Mouse (Mus musculus) forelimb bud, embryonic 11.5 days (tissue): ENCODE measurements at regions not wholly inside any gene's neighbourhood (a gene's known extent, or its start where the extent isn't known, plus 50 kb on each side); places are given as distances from the start of the nearest gene placed in this dataset.

ENCODE experiments used
- DNase-seq: peaks from one replicate; pipeline ENCODE4 v3.0.0-alpha.2; 2012; ENCODE audit warnings: low read depth, low spot score

DNA sequence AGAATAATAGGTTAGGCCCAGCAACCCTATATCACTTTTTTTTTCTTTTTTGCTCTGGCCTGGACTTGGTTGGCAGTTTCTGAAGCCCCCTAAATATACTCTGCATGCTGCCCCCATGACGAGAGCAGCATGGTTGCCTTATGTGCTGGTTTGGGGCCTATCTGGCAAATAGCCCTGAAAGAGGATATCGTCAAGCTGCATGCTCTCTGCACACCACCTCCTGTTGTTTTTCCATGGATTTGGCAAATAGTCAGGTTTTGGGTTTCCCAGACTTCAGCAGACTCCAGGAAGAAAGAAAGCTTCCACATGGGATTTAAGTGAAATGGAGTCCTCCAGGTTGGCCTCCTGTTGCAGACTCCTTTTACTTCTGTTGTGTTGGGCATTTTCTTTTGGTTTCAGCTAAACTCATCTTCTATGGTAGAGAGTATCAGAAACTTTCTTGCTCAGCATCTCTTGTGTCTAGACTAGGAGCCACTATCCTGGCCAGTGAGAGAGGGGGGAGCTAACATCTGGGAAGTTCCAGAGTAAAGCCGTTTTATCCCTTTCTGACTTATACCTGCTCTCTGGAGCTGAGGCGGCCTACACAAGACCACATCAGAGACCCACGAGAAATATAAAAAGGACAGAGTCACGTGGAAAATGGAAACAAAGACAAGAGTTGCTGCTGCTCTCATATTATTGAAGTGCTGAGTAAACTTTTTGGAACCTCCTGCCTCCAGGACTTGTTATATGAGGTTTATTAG, 140.4 kb upstream of the Egfl6 start:
- no peak for DNase-seq

DNA sequence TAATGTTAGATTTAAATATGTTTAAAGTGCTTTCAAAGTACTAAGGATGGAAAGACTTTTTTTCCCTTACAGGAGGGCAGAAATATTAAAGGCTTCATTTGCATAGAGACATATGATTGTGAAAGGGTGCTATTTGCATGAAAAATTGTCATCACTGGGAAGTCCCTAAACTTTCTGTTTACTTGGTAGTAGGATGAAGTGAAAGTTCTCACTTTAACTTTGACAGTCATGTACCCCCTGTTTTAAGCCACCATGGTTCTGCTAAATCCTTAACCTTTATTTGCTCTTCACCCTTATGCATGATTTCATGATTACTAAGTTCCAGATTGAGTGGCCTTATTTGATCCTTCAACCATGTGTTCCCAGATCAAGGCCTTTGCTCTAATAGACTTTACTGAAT, 132.6 kb upstream of the Egfl6 start:
- DNase-seq, result no peak

DNA sequence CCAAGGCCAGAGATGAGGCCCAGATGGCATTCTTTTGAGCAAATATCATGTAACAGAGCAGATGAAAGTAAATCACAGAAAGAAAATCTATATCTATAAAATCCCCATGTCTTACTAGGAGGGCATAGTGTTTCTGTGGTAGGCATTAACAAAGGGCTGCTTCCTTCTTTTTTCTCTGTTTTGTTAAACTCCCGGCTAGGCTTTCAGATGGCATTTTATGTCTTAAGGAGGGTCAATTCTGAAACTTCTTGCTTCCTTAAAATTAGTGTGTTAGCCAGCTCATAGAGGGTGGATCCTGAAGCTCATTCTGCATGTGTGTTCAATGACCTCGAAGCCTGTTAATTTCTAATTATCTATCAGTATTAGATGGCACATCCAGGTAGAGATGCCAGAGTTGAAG, 123.8 kb upstream of the Egfl6 start:
- DNase-seq, result no peak

DNA sequence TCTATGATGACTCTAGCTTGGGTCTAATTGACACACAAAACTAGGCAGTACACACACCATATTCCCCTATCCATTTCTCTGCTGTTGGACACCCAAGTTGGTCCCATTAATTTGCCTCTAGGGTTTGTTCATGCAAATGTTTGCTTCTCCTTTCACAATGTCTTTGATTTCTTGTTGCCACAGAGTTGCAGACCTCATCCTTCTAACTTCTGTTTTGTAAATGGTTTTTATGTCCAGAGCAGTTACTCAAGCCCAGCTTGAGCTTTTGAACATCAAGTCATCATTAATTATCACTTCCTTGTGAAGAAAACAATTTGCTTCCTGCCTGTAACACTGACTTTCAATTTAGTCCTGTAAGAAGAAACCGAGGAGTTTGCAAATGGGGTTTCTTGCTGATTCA, 122.6 kb upstream of the Egfl6 start:
- no peak for DNase-seq

DNA sequence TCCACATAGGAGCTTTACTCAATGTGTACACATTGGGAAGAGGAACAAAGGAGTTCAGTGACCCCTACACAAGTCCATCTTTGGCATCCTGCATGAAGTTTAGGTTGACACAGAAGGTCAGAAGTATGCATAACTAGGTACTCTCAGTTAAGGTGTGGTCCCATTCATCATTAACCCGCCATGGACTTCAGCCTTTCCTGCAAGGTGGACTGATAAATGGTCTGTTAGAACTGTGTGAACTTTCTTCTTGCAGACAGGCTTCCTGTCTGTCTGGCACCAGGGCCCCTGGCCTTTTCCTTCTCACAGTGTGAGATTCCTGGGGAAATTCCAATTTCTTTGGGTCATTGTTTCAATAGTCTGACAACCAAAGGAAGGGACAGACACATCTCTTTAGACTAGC, 121.5 kb upstream of the Egfl6 start:
- no peak for DNase-seq

DNA sequence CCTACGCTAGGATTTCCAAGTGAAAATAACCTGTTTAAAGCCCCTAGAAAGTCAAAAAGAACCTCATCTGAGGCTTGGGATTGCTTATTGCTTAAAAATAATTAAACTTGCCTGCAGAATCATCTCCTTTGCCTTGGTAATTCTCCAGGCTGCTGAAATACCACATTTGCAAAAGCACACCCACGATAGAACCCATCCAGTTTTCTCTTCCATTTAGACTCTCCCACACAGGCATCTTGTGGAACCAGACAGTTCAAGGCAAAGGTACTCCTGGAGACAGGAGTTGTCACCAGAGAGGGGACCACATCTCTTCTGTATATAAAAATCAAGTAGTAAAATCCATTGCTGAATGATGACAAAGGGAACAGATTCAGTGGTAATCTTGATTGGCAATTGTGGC, 118.8 kb upstream of the Egfl6 start:
- DNase-seq, result no peak

DNA sequence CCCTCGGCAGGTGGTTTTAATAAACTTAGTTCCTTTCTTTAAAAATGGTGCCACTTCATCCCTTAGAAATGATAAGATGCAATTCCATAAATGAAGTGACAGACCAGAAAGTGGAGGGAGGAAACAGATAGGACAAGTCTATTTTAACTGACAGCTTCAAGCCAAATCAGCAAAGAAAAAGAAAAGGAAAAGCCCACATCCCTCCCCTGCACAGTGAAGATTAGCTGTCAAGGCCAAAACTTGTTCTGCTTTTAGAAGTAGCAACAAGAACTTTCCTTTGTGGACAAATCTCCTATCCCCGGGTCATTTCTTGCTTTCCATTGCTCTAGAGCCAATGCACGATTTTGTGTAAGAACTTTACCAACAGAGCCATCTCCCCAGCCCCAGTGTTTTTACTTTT, 108.7 kb upstream of the Egfl6 start:
- DNase-seq, result no peak

DNA sequence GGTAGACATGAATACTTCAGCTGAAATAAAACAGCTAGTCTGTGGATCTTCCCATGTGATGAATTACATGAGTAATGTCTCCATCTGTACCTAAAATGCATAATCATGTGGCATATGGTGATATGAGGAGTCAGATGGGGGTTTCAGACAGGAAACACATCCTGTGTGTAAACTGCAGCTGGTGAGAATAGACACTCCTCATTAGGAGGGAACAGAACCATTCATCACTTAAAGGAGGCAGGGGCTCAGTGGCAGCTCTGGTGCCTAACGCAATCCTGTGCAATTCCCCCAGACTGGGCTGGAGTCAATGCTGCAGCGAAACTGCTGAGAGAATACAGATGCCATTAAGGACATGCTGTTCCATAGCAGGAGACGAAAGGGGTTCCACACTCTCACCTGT, 103.3 kb upstream of the Egfl6 start:
- DNase-seq, result no peak

DNA sequence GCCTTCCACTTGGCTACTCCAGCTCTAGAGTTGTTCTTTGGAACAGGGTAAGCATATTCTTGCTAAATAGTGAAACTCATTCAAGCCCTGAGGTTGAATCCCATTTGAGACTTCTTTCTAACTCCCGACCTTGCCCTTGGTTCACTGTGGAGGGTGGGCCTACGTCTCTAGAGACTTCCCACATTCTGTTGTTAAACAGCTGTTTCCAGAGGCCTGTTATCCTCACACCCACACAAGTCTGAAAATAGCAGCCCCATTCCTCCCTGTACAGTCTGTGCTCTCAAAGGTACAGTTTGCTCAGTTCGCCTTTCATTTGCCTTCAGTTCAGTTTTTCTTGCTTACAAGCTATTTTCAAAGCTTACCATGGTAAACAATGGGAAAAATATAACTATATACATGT, 87.9 kb upstream of the Egfl6 start:
- DNase-seq, result no peak

DNA sequence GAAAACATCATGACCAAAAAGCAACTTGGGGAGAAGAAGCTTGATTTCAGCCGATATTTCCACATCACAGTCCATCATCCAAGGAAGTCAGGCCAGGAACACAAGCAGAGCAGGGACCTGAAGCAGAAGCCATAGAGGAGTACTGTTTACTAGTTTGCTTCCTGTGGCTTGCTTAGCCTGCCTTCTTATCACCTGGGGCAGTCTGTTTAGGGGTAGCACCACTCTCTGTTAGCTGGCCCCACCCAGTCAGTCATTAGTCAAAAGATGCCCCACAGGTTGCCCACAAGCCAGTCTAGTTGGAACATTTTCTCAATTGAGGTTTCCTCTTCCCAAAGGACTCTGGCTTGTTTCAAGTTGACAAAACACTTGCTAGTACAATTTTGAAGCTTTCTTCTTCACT, 87.1 kb upstream of the Egfl6 start:
- DNase-seq, result no peak

DNA sequence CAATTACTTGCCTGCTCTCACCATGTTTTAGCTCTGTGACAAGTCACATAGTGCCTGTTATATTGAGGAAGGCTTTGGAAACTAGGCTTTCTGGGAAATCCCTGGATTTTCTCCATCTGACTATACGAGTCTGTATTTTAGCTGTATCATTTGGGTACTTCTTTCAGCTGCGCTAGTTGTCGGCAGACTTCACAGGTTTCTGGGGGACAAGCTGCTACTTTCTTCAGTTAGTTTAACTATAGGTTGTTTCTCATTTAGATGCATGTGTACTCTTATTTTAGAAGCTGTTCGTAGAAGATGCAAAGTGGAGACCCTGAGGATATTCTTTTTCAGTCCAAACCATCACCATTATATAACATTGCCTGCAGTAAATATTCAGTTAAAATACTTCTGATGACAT, 86.3 kb upstream of the Egfl6 start:
- DNase-seq, result no peak

DNA sequence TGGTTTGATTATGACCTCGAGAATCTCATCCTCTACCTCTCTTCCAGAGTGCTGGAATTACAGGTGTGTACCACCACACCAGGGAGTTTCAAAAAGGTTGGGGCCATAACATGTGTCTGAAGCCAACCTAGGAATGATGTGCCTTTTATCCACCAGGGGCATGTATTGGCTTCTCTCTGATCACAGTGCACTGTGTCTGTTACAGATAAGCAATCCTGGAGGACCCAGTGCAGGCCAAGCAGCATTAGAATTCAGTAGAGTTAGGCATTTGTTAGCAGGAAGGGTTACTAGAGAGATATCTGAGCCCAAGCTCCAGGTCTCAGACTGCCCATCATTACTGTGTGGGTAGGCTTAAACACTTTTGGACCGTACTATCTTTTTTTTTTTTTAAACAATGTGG, 80.8 kb upstream of the Egfl6 start:
- no peak for DNase-seq

DNA sequence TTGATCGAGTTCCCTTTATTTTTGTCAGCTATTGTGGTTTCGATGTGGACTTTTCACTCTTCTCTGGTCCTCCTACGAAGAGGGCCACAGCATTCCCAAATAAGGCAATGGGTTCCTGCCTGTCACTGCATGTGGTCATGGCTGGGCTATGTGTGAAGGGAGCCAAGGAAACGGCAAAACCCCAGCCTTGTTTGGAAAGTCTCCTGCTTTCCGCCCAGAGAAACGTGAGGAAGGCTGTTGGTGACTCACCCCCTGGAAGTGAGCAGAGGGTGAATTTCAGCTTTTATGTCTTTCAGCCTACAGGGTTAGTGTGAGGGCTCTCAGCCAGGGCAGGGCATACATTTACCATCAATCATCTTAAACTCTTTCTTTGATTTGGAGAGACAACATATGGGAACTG, 76.3 kb upstream of the Egfl6 start:
- DNase-seq, result peak; percentile 11

DNA sequence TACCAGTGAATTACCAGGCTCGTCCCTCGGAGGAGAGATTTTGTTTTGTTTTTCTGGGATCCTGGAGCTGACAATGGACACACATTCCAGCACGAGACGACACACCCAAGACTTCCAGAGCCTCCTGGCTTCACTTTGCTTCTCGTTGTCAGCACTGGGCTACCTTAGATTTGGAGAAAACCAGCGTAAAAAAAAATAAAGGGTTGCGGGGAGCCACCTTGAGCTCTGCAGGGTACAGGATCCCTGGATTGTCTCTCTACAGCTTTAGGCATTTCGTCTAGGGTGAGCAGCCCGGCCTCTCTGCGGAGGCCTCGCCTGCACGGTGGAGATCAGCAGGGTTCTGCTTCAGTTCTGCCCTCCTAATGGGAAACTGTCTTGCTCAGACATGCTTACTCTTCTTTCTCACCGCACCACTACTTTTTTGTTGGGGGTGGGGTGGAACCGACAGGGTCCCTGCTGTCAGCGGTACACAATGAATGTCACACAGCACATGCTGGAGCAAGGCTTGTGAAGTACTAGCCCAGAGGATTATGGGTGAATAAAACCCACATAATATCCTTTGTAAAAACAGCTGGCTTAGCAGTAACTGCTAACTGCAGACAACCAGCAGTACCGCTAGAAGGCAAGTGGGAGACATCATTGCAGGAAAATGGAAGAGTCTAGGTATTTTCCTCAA, 75.7 kb upstream of the Egfl6 start:
- DNase-seq, result peak; percentile 73

DNA sequence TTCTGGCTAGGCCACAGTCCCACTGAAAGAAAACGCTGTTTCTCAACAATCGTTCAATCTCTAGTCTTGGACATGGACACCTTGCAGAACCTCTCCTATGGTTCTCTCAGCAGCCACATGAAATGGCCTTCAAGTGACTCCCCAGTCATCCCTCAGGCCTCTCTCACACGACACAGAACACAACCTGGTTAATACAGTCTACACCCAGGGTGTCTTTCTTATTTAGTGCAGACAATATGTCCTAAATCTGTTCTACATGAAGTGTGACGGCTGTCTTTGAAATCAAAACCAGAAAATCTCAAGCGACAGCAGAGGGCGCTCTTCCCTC, 75.2 kb upstream of the Egfl6 start:
- DNase-seq, result no peak

DNA sequence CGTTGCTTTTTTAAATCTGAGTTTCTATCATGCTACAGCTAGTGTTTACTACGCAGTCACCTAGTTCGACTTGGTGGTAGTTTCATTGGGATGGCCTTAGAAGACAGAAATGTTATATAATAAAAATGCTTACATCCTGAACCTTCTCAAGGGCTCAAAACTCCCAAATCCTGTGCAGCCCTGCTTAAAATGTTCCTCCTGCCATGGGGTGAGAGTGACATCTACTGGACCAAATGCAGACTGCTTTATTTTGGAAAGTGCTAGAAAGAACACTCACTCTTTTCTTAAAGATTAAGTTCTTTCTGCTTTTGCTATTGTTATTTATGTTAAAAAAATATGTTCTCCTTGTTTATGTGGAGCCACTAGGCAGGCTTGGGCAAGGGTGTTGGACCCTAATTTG, 66.9 kb upstream of the Egfl6 start:
- peak; percentile 50 for DNase-seq

DNA sequence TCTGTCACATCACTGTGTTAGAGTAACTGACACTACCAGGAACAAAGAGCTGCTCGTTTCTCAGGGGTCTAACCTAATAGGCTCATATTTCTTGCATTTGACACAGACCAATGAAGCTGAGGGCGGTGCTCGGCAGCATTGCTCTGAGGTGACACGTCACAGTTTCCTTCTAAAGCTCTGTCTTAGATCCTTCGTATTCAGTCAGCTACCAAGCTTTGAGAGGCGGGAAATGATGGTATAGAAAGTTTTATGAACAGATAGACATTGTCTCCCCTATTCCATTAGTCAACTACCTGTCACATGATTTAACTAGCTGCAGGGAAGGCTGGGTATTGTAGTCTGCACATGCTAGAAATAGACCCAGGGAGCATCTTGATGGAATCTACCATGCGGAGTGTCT, 60.2 kb upstream of the Egfl6 start:
- no peak for DNase-seq

DNA sequence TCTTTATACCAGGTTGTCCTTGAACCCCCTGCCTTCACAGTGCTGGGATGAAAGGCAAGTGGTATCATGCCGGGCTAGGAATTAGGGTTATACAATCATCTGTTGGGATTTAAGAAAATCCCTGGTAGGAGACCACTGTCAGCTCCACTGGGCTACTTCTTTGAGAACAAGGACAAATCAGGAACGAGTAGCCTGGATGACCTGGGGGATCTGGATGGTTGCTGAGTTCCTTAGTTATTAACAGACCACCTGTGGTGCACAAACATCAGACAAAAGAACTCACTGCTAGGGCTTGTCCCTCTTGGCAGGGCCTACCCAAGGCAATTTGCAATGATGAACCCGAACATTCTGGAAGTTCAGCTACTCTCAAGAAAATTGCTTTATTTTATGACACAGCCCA, 55.7 kb upstream of the Egfl6 start:
- no peak for DNase-seq

DNA sequence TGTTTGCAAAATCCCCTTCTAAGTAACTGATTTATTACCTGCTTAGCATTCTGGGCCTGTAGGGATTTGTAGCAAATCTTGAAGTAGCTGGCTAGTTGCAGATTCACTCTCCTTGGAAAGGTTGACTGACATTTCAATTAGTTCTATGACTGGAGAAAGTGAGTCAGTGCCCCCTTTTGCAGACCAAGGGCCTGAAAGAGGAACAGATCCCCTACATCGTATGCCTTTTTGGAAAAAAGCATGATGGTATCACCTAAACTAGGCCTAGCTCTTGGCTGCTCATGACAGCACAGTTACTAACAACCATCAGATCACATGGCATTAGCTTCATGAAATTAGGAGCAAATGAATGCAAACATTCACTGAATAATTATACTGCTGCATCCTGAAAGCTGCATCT, 54.7 kb upstream of the Egfl6 start:
- DNase-seq, result no peak
